Mouse (Mus musculus) myocyte (in vitro differentiated cells): ENCODE data around the gene Ndufb11. TPM values are rescaled to one million over a fixed set of nuclear protein-coding genes. Genes with fewer than 3 reads are reported as not detected.

Source experiments
- H3K27me3 ChIP-seq: one replicate; pipeline ENCODE4 v1.6.1; 2011; ENCODE audit not compliant: control insufficient read depth, insufficient read depth, insufficient read length
- H3K36me3 ChIP-seq: one replicate; pipeline ENCODE4 v1.6.1; 2011; ENCODE audit not compliant: control insufficient read depth, insufficient read depth
- H3K4me2 ChIP-seq: one replicate; pipeline ENCODE4 v1.6.1; 2011; ENCODE audit warnings: low read depth, control low read depth
- H3K4me3 ChIP-seq: one replicate; pipeline ENCODE4 v1.5.1; 2011; ENCODE audit warnings: mild to moderate bottlenecking, control low read depth, moderate library complexity
- H3K79me2 ChIP-seq: one replicate; pipeline ENCODE4 v1.6.1; 2011; ENCODE audit not compliant: control insufficient read depth, insufficient read depth
- H3ac ChIP-seq: one replicate; pipeline ENCODE4 v1.6.1; 2011; ENCODE audit not compliant: control insufficient read depth, insufficient read length
- CEBPB ChIP-seq: IDR thresholded peaks from 2 replicates; pipeline ENCODE4 v1.6.1; 2011; ENCODE audit warnings: mild to moderate bottlenecking, moderate library complexity; ENCODE audit not compliant: poor library complexity, insufficient read depth, severe bottlenecking
- E2F4 ChIP-seq: IDR thresholded peaks from one replicate; pipeline ENCODE4 v1.6.1; 2011; ENCODE audit warnings: mild to moderate bottlenecking, control low read depth, moderate library complexity; ENCODE audit not compliant: insufficient read depth
- MAX ChIP-seq: IDR thresholded peaks from one replicate; pipeline ENCODE4 v1.6.1; 2011; ENCODE audit warnings: low read depth, mild to moderate bottlenecking, control low read depth
- MYOD1 ChIP-seq, 3 experiments: IDR thresholded peaks; one replicate each; pipeline ENCODE4 v1.6.1; 2011; ENCODE audit warnings: control low read depth in 2 of 3, low read depth in 2 of 3, mild to moderate bottlenecking in 2 of 3, moderate library complexity in 1 of 3; ENCODE audit not compliant: insufficient read length in 2 of 3, control insufficient read depth in 1 of 3
- MYOG ChIP-seq, 3 experiments: IDR thresholded peaks; one replicate each; pipeline ENCODE4 v1.6.1; 2011; ENCODE audit warnings: control low read depth in 2 of 3, low read depth in 2 of 3, mild to moderate bottlenecking in 2 of 3; ENCODE audit not compliant: insufficient read length in 2 of 3, control insufficient read depth in 1 of 3, insufficient read depth in 1 of 3
- POLR2A ChIP-seq: IDR thresholded peaks from one replicate; pipeline ENCODE4 v1.6.1; 2011; ENCODE audit warnings: low read depth, mild to moderate bottlenecking, control low read depth, moderate library complexity; ENCODE audit not compliant: insufficient read length
- POLR2AphosphoS2 ChIP-seq: IDR thresholded peaks from one replicate; pipeline ENCODE4 v1.6.1; 2011; ENCODE audit warnings: low read depth, control low read depth; ENCODE audit not compliant: insufficient read length
- REST ChIP-seq: IDR thresholded peaks from one replicate; pipeline ENCODE4 v1.6.1; 2011; ENCODE audit warnings: mild to moderate bottlenecking, control low read depth, moderate library complexity; ENCODE audit not compliant: insufficient read depth, insufficient read length
- SRF ChIP-seq: IDR thresholded peaks from one replicate; pipeline ENCODE4 v1.6.1; 2011; ENCODE audit warnings: low read depth; ENCODE audit not compliant: control insufficient read depth, insufficient read length
- TCF12 ChIP-seq: IDR thresholded peaks from one replicate; pipeline ENCODE4 v1.6.1; 2011; ENCODE audit warnings: mild to moderate bottlenecking, control low read depth; ENCODE audit not compliant: poor library complexity, insufficient read depth, severe bottlenecking
- TCF3 ChIP-seq: IDR thresholded peaks from one replicate; pipeline ENCODE4 v1.6.1; 2011; ENCODE audit warnings: low read depth, control low read depth; ENCODE audit not compliant: insufficient read length
- USF1 ChIP-seq: IDR thresholded peaks from one replicate; pipeline ENCODE4 v1.6.1; 2011; ENCODE audit warnings: low read depth, mild to moderate bottlenecking, control low read depth, moderate library complexity
- polyA plus RNA-seq: library from polyadenylated mRNA; unstranded; fragments of >200 nt; fragmentation: generic; extraction: Trizol; gene quantifications from one replicate; pipeline ENCODE4 v1.2.1, GENCODE M21; 2012; ENCODE audit warnings: missing spikeins

Ndufb11 gene
- polyA plus RNA-seq, 1 experiment, result 367 TPM

GRCm38 (mm10) chrX:20616861-20617175 lies 601 bp downstream of the Ndufb11 start:
- Histone ChIP-seq H3K4me2 (peak overlapping the region; percentile 73), H3K79me2 (peaks cover 41% of the 10 kb centered on the region), H3K36me3 (peaks cover 1% of the 10 kb centered on the region), H3K4me3 (peak overlapping the region; percentile 77), H3ac (peak overlapping the region; percentile 20), H3K27me3 (no peaks in the 10 kb centered on the region)
- TF ChIP-seq MYOD1 (IDR thresholded peaks at IDR 0.05; ENCODE audit: control insufficient read depth in 1 of 3, insufficient read length in 2 of 3, low read depth in 2 of 3) (no peak), TCF12 (no peak), MAX (no peak), USF1 (no peak), E2F4 (no peak), TCF3 (no peak), POLR2A (no peak), SRF (no peak), REST (no peak), POLR2AphosphoS2 (no peak), CEBPB (no peak), MYOG (IDR thresholded peaks at IDR 0.05; ENCODE audit: control insufficient read depth in 1 of 3, insufficient read depth in 1 of 3, insufficient read length in 2 of 3, low read depth in 2 of 3) (no peak)

DNA sequence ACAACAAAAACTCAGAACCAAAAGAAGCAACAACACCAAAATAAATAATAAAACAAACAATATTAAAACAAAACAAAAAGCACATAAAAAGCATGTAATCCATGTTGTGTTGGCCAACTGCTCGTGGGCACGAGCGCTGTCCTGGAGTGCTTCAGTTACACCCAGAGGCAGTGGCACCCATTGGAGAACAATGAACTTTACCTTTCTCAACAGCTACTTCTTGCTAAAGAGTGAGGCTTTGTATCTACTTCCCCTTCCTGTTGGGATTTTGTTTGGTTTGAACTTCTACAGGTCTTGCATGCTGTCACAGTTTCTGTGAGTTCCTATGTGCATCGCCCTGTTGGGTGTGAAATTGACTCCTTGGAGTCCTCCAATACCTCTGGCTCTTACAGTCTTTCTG lies 8.9 kb downstream of the Ndufb11 start:
- Histone ChIP-seq H3K79me2 (no peaks in the 10 kb centered on the region), H3K27me3 (no peaks in the 10 kb centered on the region), H3ac (no peak overlapping the region), H3K4me2 (no peak overlapping the region), H3K36me3 (no peaks in the 10 kb centered on the region), H3K4me3 (no peak overlapping the region)
- TF ChIP-seq REST (no peak), MYOD1 (IDR thresholded peaks at IDR 0.05; ENCODE audit: control insufficient read depth in 1 of 3, insufficient read length in 2 of 3, low read depth in 2 of 3) (no peak), MAX (no peak), USF1 (no peak), TCF3 (no peak), MYOG (IDR thresholded peaks at IDR 0.05; ENCODE audit: control insufficient read depth in 1 of 3, insufficient read depth in 1 of 3, insufficient read length in 2 of 3, low read depth in 2 of 3) (no peak)

DNA sequence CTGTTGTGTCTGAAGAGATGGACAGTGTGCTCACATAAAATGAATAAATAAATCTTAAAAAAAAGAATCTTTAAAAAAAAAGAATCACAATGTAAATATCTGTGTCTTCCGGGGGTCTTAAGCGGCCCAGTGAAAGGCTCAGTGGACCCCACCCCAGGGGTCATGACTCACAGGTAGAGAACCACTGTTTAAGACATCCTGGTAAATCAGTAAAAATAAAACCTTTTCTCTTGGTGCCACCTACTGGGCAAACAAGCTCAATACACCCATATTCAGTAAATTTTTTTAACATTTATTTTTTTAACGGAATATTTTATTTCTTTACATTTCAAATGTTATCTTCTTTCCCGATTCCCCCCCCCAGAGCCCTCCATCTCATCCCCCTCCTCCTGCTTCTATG lies 29.5 kb downstream of the Ndufb11 start:
- Histone ChIP-seq H3K36me3 (no peaks in the 10 kb centered on the region), H3K4me2 (no peak overlapping the region), H3K27me3 (no peaks in the 10 kb centered on the region), H3K4me3 (no peak overlapping the region), H3K79me2 (no peaks in the 10 kb centered on the region), H3ac (no peak overlapping the region)
- no peak for TF ChIP-seq MYOG (IDR thresholded peaks at IDR 0.05; ENCODE audit: control insufficient read depth in 1 of 3, insufficient read depth in 1 of 3, insufficient read length in 2 of 3, low read depth in 2 of 3)
- TF ChIP-seq TCF12, result no peak
- TF ChIP-seq E2F4, result no peak
- no peak for TF ChIP-seq MAX
- TF ChIP-seq REST, result no peak
- TF ChIP-seq CEBPB, result no peak
- no peak for TF ChIP-seq TCF3
- no peak for TF ChIP-seq SRF
- no peak for TF ChIP-seq POLR2AphosphoS2
- no peak for TF ChIP-seq MYOD1 (IDR thresholded peaks at IDR 0.05; ENCODE audit: control insufficient read depth in 1 of 3, insufficient read length in 2 of 3, low read depth in 2 of 3)
- TF ChIP-seq POLR2A, result no peak
- no peak for TF ChIP-seq USF1

GRCm38 (mm10) chrX:20573927-20574326 lies 43.5 kb downstream of the Ndufb11 start:
- Histone ChIP-seq H3K36me3 (no peaks in the 10 kb centered on the region), H3K4me3 (no peak overlapping the region), H3K79me2 (no peaks in the 10 kb centered on the region), H3ac (no peak overlapping the region), H3K4me2 (no peak overlapping the region), H3K27me3 (no peaks in the 10 kb centered on the region)
- no peak for TF ChIP-seq TCF3

- H3K27me3 ChIP-seq, result no peaks in the 10 kb centered on the region
- no peak overlapping the region for H3K4me3 ChIP-seq
- H3K36me3 ChIP-seq, result no peaks in the 10 kb centered on the region
- no peak overlapping the region for H3K4me2 ChIP-seq
- no peak overlapping the region for H3ac ChIP-seq
- no peaks in the 10 kb centered on the region for H3K79me2 ChIP-seq
- TF ChIP-seq TCF12, result no peak
- TF ChIP-seq USF1, result no peak
- TF ChIP-seq MAX, result no peak
- peak in 1 of 3 experiments; percentile 28 for TF ChIP-seq MYOD1 (IDR thresholded peaks at IDR 0.05; ENCODE audit: control insufficient read depth in 1 of 3, insufficient read length in 2 of 3, low read depth in 2 of 3)
These were observed 44.7 kb downstream of the Ndufb11 start for GRCm38 (mm10) chrX:20572683-20573082.

DNA sequence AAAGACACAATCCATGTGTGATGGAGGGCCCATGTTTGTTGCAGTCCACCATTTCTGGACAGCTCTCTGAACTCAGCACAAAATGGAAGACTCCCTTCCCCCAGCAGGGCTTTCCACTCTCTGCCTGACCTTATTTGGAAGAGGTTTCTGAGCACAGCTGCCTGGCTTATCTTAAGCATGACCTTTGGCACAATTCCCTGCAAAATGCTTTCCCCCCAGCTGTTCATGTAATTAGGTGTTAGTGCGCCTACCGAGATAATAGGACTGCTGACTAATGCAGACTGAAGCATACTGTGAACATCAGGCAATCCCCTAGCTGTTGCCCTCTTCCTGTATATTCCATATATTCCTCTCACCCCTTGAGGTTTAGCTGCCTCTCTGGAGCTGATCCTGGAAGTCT lies 46.4 kb downstream of the Ndufb11 start:
- H3ac ChIP-seq, result no peak overlapping the region
- H3K4me3 ChIP-seq, result no peak overlapping the region
- H3K79me2 ChIP-seq, result no peaks in the 10 kb centered on the region
- no peaks in the 10 kb centered on the region for H3K36me3 ChIP-seq
- H3K27me3 ChIP-seq, result no peaks in the 10 kb centered on the region
- TF ChIP-seq TCF3 (no peak), MYOG (IDR thresholded peaks at IDR 0.05; ENCODE audit: control insufficient read depth in 1 of 3, insufficient read depth in 1 of 3, insufficient read length in 2 of 3, low read depth in 2 of 3) (peak in 1 of 3 experiments; percentile 8), REST (no peak), E2F4 (no peak), MYOD1 (IDR thresholded peaks at IDR 0.05; ENCODE audit: control insufficient read depth in 1 of 3, insufficient read length in 2 of 3, low read depth in 2 of 3) (peak in 2 of 3 experiments; percentile 15 to 46), SRF (peak; percentile 90), TCF12 (no peak), POLR2AphosphoS2 (no peak)
- H3K4me2 ChIP-seq, result no peak overlapping the region

Other genes starting within 250 kb of the Ndufb11 start
- 1.2 TPM for gene Jade3, start 191.9 kb downstream of the Ndufb11 start, polyA plus RNA-seq
- not detected for gene Rgn, start 67.8 kb downstream of the Ndufb11 start, polyA plus RNA-seq
- gene Rbm10, start 116 bp downstream of the Ndufb11 start, polyA plus RNA-seq, result 38.1 TPM
- gene Uba1, start 40.7 kb upstream of the Ndufb11 start, polyA plus RNA-seq, result 353 TPM
- gene Cdk16, start 70.3 kb upstream of the Ndufb11 start, polyA plus RNA-seq, result 113 TPM
- gene Usp11, start 86.3 kb upstream of the Ndufb11 start, polyA plus RNA-seq, result 24.5 TPM
- 66.5 TPM for gene Araf, start 180.2 kb upstream of the Ndufb11 start, polyA plus RNA-seq